Mouse (Mus musculus): ENCODE measurements around the gene Cyp51.
A peak's percentile ranks its signal among the peaks of the same experiment; 100 is the strongest.
"Not testable (repeated sequence)": the region's sequence is repeated elsewhere in the genome, so short reads cannot be mapped to it uniquely, and the experiment has no call there.

The Cyp51 gene

GRCm38 (mm10) chr5:4104341-4105040 lies at the start of gene Cyp51:
Gene Cyp51, minus strand, starts transcription at chr5:4104746.
- DNase-seq (ENCODE audit: inconsistent age in 2 of 2, low spot score in 1 of 2) = peak; percentile 94 to 97

GRCm38 (mm10) chr5:4112570-4113098 lies 8.1 kb upstream of the Cyp51 start:
- DNase-seq (ENCODE audit: inconsistent age in 2 of 2, low spot score in 1 of 2) = no peak

- DNase-seq (ENCODE audit: inconsistent age in 2 of 2, low spot score in 1 of 2) = not testable (repeated sequence)
Observed at GRCm38 (mm10) chr5:4107056-4107455, 2.5 kb upstream of the Cyp51 start.

- DNase-seq (ENCODE audit: inconsistent age in 2 of 2, low spot score in 1 of 2) = no peak
Observed at GRCm38 (mm10) chr5:4105651-4106186, 1.2 kb upstream of the Cyp51 start.

GRCm38 (mm10) chr5:4103626-4104340 lies 763 bp downstream of the Cyp51 start:
- peak; percentile 50 to 77 for DNase-seq (ENCODE audit: inconsistent age in 2 of 2, low spot score in 1 of 2)

GRCm38 (mm10) chr5:4101770-4102169 lies 2.8 kb downstream of the Cyp51 start:
- DNase-seq (ENCODE audit: inconsistent age in 2 of 2, low spot score in 1 of 2) = no peak

- no peak for DNase-seq (ENCODE audit: inconsistent age in 2 of 2, low spot score in 1 of 2)
Observed at GRCm38 (mm10) chr5:4101031-4101430, 3.5 kb downstream of the Cyp51 start.

GRCm38 (mm10) chr5:4094471-4094870 lies 10.1 kb downstream of the Cyp51 start:
- DNase-seq (ENCODE audit: inconsistent age in 2 of 2, low spot score in 1 of 2) = no peak

GRCm38 (mm10) chr5:4088190-4088589 lies 16.4 kb downstream of the Cyp51 start:
- no peak for DNase-seq (ENCODE audit: inconsistent age in 2 of 2, low spot score in 1 of 2)

GRCm38 (mm10) chr5:4086309-4086708 lies 18.2 kb downstream of the Cyp51 start:
- no peak for DNase-seq (ENCODE audit: inconsistent age in 2 of 2, low spot score in 1 of 2)

- DNase-seq (ENCODE audit: inconsistent age in 2 of 2, low spot score in 1 of 2) = no peak
Observed at GRCm38 (mm10) chr5:4084948-4085347, 19.6 kb downstream of the Cyp51 start.

- DNase-seq (ENCODE audit: inconsistent age in 2 of 2, low spot score in 1 of 2) = no peak
Observed at GRCm38 (mm10) chr5:4081513-4081912, 23.0 kb downstream of the Cyp51 start.

GRCm38 (mm10) chr5:4080861-4081260 lies 23.7 kb downstream of the Cyp51 start:
- no peak for DNase-seq (ENCODE audit: inconsistent age in 2 of 2, low spot score in 1 of 2)

GRCm38 (mm10) chr5:4079086-4079485 lies 25.5 kb downstream of the Cyp51 start:
- no peak for DNase-seq (ENCODE audit: inconsistent age in 2 of 2, low spot score in 1 of 2)

- DNase-seq (ENCODE audit: inconsistent age in 2 of 2, low spot score in 1 of 2) = no peak
Observed at GRCm38 (mm10) chr5:4067203-4067602, 37.3 kb downstream of the Cyp51 start.

- DNase-seq (ENCODE audit: inconsistent age in 2 of 2, low spot score in 1 of 2) = no peak
Observed at GRCm38 (mm10) chr5:4066476-4067115, 38.0 kb downstream of the Cyp51 start.

- DNase-seq (ENCODE audit: inconsistent age in 2 of 2, low spot score in 1 of 2) = no peak
Observed at GRCm38 (mm10) chr5:4060313-4060712, 44.2 kb downstream of the Cyp51 start.

GRCm38 (mm10) chr5:4040922-4041321 lies 63.6 kb downstream of the Cyp51 start:
- DNase-seq (ENCODE audit: inconsistent age in 2 of 2, low spot score in 1 of 2) = no peak

GRCm38 (mm10) chr5:4040372-4040771 lies 64.2 kb downstream of the Cyp51 start:
- DNase-seq (ENCODE audit: inconsistent age in 2 of 2, low spot score in 1 of 2) = peak; percentile 30 to 80

GRCm38 (mm10) chr5:4039351-4039750 lies 65.2 kb downstream of the Cyp51 start:
- DNase-seq (ENCODE audit: inconsistent age in 2 of 2, low spot score in 1 of 2) = peak; percentile 60 to 85

GRCm38 (mm10) chr5:4036686-4037085 lies 67.9 kb downstream of the Cyp51 start:
- no peak for DNase-seq (ENCODE audit: inconsistent age in 2 of 2, low spot score in 1 of 2)
